Mouse (Mus musculus) hindbrain, embryonic 13.5 days (tissue): ENCODE measurements around the gene Morc4. TPM values are rescaled to one million over a fixed set of nuclear protein-coding genes. Genes with fewer than 3 reads are reported as not detected.

ENCODE experiments used
- ATAC-seq: fragments of 200-750 bp; cut with Nextera tagmentation; 2 replicates; pipeline ENCODE4 v1.8.0; 2017; ENCODE audit warnings: moderate TSS enrichment; ENCODE audit not compliant: low FRiP score
- H3K27ac ChIP-seq: fragments of 300-500 bp; sonication (generic); 2 replicates; pipeline ENCODE4 v1.5.1; 2015; ENCODE audit warnings: inconsistent platforms, mild to moderate bottlenecking, moderate library complexity
- H3K27me3 ChIP-seq: fragments of 300-500 bp; sonication (generic); 2 replicates; pipeline ENCODE4 v1.6.1; 2015; ENCODE audit warnings: mild to moderate bottlenecking, inconsistent platforms
- H3K36me3 ChIP-seq: fragments of 300-500 bp; sonication (generic); 2 replicates; pipeline ENCODE4 v1.6.1; 2015; ENCODE audit warnings: mild to moderate bottlenecking, inconsistent platforms
- H3K4me1 ChIP-seq: fragments of 300-500 bp; sonication (generic); replicated peaks from 2 replicates; pipeline ENCODE4 v1.6.1; 2015; ENCODE audit warnings: inconsistent platforms
- H3K4me2 ChIP-seq: fragments of 300-500 bp; sonication (generic); 2 replicates; pipeline ENCODE4 v1.6.1; 2015; ENCODE audit warnings: inconsistent platforms, mild to moderate bottlenecking, moderate library complexity
- H3K4me3 ChIP-seq: fragments of 300-500 bp; sonication (generic); 2 replicates; pipeline ENCODE4 v1.5.1; 2015; ENCODE audit warnings: mild to moderate bottlenecking, inconsistent platforms
- H3K9ac ChIP-seq: fragments of 300-500 bp; sonication (generic); 2 replicates; pipeline ENCODE4 v1.6.1; 2015; ENCODE audit warnings: mild to moderate bottlenecking, inconsistent platforms
- H3K9me3 ChIP-seq: fragments of 300-500 bp; sonication (generic); 2 replicates; pipeline ENCODE4 v1.6.1; 2016; ENCODE audit warnings: inconsistent platforms
- WGBS: fragments of 180-500 bp; shearing (Covaris S2); methylation state at CpG from one replicate; pipeline ENCODE4 v1.1.7; 2015; 5-methylcytosine and 5-hydroxymethylcytosine counted together
- polyA plus RNA-seq: library from polyadenylated mRNA; unstranded; fragments of >200 nt; fragmentation: Nextera tagmentation; extraction: Ambion mirVana; gene quantifications from 2 replicates; pipeline ENCODE4 v1.2.1, GENCODE M21; 2015

Morc4 gene
- polyA plus RNA-seq, 1 experiment from 2014 or later, result 4.4 TPM

DNA sequence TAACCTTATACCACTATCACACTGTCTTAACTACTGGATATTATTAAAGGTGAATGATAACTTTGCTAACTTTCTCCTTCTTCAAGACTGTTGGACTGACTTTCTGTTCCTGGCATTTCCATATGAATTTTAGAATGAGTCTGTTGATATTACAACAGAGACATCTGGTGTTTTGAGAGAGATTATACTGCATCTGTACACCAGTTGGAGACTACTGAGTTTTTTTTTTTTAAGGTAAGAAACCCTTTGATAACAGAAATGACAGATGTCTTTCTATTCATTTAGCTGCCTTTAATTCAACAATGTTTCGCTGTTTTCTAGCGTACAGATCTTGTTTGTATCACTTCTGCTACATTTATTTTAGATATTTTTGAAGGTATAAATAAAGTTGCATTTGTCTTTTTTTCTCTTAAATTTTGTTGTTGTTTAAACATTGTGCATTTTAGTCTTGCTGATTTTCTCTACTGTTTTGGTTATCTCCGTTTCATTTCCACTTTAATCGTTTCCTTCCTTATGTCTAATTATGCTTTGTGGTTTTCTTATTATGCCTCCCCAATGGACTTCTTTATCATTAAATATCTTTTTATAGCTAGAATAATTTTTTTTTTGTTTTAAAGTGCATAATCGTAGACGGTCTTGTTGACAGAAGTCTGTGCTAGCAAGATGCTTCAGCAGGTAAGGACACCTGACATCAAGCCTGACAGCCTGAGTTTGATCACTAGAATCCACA, 42.9 kb downstream of the Morc4 start:
- ATAC-seq, result no peak
- no peak overlapping the region for H3K4me3 ChIP-seq
- H3K9ac ChIP-seq, result no peak overlapping the region
- H3K4me2 ChIP-seq, result no peak overlapping the region
- WGBS, result 94% methylated on average over 6 of the region's 6 CpGs
- 0 out of 2 replicates have a peak, but pooled peaks cover 6% of the 10 kb centered on the region for H3K36me3 ChIP-seq
- H3K27me3 ChIP-seq, result no peaks in the 10 kb centered on the region
- no peak overlapping the region for H3K27ac ChIP-seq
- no peaks in the 10 kb centered on the region for H3K4me1 ChIP-seq
- H3K9me3 ChIP-seq, result no peaks in the 10 kb centered on the region

DNA sequence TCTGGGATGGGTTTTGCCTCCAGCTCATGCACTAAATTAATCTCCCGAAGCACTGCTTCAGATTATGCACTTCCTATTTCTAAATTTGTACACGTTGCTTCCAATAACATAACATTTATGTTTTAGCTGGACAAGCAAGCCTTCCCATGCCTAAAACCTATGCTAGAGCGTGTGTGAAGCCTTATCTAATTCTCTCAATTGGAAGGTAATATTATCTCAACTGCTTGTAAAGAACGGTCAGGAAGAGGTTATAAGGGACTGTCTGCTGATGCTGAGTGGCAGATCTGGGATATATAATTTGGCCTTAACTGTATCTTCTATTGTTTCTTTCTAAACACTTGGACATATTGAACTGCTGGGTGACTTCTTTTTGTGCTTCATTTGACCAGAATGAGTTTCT, 44.6 kb downstream of the Morc4 start:
- Histone ChIP-seq H3K9ac (no peak overlapping the region), H3K9me3 (no peaks in the 10 kb centered on the region), H3K27me3 (no peaks in the 10 kb centered on the region; the same call in 1 of the 2 replicates), H3K27ac (no peak overlapping the region), H3K4me2 (no peak overlapping the region), H3K36me3 (0 out of 2 replicates have a peak, but pooled peaks cover 14% of the 10 kb centered on the region), H3K4me1 (no peaks in the 10 kb centered on the region), H3K4me3 (no peak overlapping the region)
- no peak for ATAC-seq
- 88% methylated on average over 4 of the region's 4 CpGs for WGBS

DNA sequence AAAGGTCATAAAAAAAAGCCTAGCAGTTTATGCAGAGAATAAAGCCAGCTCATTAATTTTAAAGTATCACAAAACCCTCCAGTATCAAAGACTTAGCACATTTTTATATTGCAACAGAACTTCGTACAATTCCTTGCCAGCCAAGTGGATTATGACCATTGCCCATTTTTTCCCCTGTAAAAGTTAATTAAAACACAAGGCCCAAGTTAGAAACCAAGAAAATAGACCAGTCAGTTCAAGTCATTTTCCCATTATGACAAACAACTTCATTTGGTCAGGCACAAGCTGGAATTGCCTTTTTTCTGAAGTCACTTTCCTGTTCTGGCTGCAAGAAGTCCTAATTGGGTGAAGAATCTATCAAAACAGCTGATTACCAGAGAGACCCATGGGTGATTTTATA, 46.1 kb downstream of the Morc4 start:
- Histone ChIP-seq H3K9me3 (no peaks in the 10 kb centered on the region), H3K27me3 (no peaks in the 10 kb centered on the region; the same call in 1 of the 2 replicates), H3K4me2 (no peak overlapping the region), H3K9ac (no peak overlapping the region), H3K4me3 (no peak overlapping the region), H3K27ac (no peak overlapping the region), H3K4me1 (no peaks in the 10 kb centered on the region), H3K36me3 (0 out of 2 replicates have a peak, but pooled peaks cover 14% of the 10 kb centered on the region)
- WGBS, result 88% methylated on average over 1 of the region's 1 CpGs
- ATAC-seq, result no peak

DNA sequence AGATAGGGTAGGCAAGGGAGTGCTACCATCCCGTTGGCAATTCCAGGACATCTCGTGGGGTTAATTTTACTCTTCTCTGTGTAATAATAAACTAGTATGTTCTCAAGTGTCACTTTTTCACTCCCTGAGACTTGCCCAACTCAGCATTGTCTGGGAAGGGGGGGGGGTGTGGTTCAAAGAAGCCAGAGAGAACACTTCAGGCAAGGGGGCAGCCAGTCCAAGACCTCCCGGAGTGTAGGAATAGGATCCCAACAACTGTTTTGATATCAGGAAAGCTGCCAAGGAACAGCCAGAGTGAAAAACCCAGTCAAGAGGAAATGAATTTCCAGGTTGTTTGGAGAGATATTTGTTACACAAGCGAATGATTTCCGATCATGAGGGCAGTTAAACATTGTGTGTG, 56.3 kb downstream of the Morc4 start:
- no peak overlapping the region for H3K9ac ChIP-seq
- H3K9me3 ChIP-seq, result no peaks in the 10 kb centered on the region
- no peak overlapping the region for H3K4me3 ChIP-seq
- no peak overlapping the region for H3K27ac ChIP-seq
- no peaks in the 10 kb centered on the region for H3K36me3 ChIP-seq
- H3K27me3 ChIP-seq, result peaks cover 18% of the 10 kb centered on the region; the same call in 1 of the 2 replicates
- ATAC-seq, result no peak
- H3K4me1 ChIP-seq, result no peaks in the 10 kb centered on the region
- H3K4me2 ChIP-seq, result no peak overlapping the region
- 83% methylated on average over 5 of the region's 5 CpGs for WGBS

DNA sequence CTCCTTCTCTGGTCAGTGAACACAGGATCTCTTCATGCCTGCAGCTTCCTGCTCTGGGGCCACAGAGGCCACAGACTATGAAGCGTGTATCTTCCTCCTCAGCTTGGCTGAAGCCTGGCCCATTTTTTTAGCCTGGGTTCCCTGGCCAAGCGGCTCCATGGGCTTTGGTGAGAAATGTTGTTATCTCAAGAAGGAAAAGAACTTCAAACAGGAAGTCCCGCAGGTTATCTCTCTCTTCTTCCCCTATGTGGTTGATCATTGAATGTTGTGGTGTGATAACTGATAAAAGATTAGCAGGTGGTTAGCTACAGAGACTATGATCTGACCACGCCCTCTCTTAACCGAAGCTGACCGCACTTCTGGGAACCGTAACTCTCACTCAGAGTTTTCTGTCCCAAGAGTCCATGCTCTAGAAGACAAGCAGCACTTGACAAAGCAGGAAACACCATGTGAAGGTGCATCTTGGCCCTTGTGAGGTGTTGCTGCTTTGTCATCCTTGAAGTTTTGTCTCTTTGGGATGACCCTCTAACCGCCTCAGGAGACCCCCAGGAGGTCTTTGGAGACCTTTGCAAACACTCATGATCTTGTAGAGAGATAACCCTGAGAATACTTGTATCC, 57.4 kb downstream of the Morc4 start:
- Histone ChIP-seq H3K36me3 (no peaks in the 10 kb centered on the region), H3K9ac (no peak overlapping the region), H3K4me1 (no peaks in the 10 kb centered on the region), H3K4me3 (no peak overlapping the region), H3K27me3 (peaks cover 26% of the 10 kb centered on the region; the same call in 1 of the 2 replicates), H3K4me2 (no peak overlapping the region), H3K9me3 (no peaks in the 10 kb centered on the region), H3K27ac (no peak overlapping the region)
- ATAC-seq, result no peak
- WGBS, result 92% methylated on average over 8 of the region's 8 CpGs

DNA sequence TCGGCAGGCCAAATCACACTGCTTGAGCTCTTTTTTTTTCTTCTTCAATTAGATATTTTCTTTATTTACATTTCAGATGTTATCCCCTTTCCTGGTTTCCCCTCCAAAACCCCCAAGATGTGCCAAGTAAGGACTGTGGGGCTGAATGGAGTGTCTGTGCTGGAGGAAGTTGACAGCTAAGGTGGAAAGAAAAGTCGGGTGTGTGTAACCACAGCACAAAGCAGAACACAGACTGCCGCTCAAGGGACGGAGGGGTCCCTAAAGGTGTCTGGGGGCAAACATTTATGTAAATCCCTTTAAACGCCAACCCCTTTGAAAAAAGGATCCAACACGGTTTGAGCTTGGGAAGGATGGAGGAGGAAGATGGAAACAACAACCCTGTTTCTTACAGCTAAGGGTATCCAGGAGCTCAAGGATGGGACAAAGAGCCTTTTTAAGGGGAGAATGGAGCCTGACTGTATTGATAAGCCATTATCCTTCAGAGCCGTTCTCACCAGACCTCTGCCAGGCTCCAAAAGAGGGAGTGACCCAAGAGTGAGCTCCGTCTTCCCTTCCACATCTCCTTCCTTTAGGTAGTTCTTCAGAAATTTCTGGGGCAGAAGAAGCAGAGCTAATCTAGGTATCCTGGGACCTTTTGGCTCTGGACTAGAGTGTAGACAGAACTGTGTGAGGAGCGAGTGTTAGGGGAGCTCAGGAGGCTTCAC, 58.0 kb downstream of the Morc4 start:
- no peaks in the 10 kb centered on the region for H3K9me3 ChIP-seq
- peaks cover 26% of the 10 kb centered on the region; the same call in 1 of the 2 replicates for H3K27me3 ChIP-seq
- no peaks in the 10 kb centered on the region for H3K4me1 ChIP-seq
- H3K4me2 ChIP-seq, result no peak overlapping the region
- WGBS, result 70% methylated on average over 9 of the region's 9 CpGs
- H3K36me3 ChIP-seq, result no peaks in the 10 kb centered on the region
- no peak for ATAC-seq
- no peak overlapping the region for H3K27ac ChIP-seq
- no peak overlapping the region for H3K4me3 ChIP-seq
- H3K9ac ChIP-seq, result no peak overlapping the region

DNA sequence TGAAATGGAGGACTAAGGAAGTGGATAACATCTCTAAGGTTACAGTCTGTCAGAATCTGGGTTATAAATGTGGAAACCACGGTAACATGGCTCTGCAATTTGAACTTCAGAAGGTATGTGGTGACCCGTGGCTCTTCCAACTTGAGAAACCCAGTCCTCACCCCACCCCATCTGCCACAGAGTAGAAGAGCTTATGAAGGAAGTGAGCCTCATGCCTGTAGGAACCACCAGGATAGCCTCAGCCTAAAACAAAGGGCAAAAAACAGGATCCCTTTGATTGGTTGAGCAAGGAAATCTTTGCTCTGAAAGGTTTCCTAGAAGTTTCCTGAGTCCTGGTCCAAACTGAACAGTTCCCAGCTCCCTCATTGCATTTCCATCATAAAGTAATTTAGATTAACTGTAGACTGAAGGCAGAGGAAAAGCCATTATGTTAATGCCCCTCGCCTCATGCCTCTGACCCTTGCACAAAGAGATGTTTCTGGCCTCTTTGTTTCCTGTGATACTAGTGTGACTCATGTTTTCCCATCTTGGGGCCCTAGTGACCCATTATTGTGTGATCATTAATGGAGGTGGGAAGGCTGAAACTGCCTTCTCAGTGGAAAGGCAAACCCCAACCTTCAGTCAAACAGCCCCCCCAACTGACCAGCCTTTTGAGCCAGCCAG, 58.7 kb downstream of the Morc4 start:
- Histone ChIP-seq H3K27ac (no peak overlapping the region), H3K9ac (no peak overlapping the region), H3K9me3 (no peaks in the 10 kb centered on the region), H3K4me3 (no peak overlapping the region), H3K4me1 (no peaks in the 10 kb centered on the region), H3K27me3 (peaks cover 26% of the 10 kb centered on the region; the same call in 1 of the 2 replicates), H3K4me2 (no peak overlapping the region), H3K36me3 (no peaks in the 10 kb centered on the region)
- ATAC-seq, result no peak
- WGBS, result 68% methylated on average over 3 of the region's 3 CpGs

DNA sequence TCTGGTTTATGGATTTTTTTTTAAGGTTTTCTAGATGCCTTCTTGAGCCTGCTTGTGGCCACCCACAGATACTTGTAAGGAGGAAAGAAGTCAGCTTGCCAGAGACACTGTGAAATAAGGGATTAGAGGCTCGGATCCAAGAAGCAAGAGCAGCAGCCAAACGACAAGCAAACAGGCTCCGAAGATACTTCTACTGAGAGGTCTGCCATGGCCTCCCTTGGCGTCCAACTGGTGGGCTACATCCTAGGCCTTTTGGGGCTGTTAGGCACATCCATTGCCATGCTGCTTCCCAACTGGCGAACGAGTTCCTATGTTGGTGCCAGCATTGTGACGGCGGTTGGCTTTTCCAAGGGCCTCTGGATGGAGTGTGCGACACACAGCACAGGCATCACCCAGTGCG, 63.0 kb downstream of the Morc4 start:
- Histone ChIP-seq H3K9ac (no peak overlapping the region), H3K9me3 (no peaks in the 10 kb centered on the region), H3K4me3 (no peak overlapping the region), H3K27ac (no peak overlapping the region), H3K36me3 (no peaks in the 10 kb centered on the region), H3K27me3 (peaks cover 16% of the 10 kb centered on the region; the same call in 1 of the 2 replicates), H3K4me2 (no peak overlapping the region), H3K4me1 (no peaks in the 10 kb centered on the region)
- 87% methylated on average over 10 of the region's 10 CpGs for WGBS
- ATAC-seq, result no peak

DNA sequence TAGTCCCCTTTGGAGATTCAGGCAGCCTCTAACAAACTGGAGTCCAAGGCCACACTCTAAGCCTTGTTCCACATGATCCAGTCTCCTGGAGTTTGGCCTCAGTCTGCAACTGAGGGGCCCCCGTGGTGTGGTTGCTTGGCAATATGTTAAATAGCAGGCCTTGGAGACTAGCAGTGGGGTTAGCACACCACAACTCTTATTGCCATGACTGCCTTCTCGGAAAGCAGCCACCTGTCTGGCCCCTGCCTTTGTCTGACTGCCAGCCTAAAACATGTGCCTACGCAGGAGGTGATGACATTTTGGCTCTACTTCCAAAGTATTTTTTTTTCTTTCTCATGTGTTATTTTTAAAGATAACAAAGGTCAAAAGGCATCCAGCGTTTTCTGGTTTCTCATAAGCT, 63.4 kb downstream of the Morc4 start:
- 0 out of 2 replicates have a peak, but pooled peaks have one; percentile 52 for ATAC-seq
- Histone ChIP-seq H3K27me3 (peaks cover 16% of the 10 kb centered on the region; the same call in 1 of the 2 replicates), H3K9me3 (no peaks in the 10 kb centered on the region), H3K4me3 (no peak overlapping the region), H3K9ac (no peak overlapping the region), H3K4me1 (no peaks in the 10 kb centered on the region), H3K4me2 (no peak overlapping the region), H3K27ac (no peak overlapping the region), H3K36me3 (no peaks in the 10 kb centered on the region)
- 45% methylated on average over 4 of the region's 4 CpGs for WGBS

DNA sequence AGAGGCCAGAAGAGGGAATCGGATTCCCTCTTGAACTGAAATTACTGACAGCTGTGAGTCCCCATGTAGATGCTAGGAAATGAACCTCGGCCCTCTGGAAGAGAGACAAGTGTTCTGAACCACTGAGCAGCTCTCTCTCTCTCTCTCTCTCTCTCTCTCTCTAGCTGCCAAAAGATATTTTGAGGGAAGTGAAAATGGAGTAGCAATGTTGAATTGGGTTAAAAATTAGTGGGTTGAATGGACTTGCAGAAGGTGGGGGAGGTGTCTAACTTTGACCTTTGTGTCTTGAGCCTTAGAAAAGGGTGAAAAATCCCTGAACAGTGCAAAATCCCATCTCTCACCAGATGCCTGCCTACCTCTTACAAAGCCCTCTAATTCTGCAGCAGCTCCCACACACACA, 64.1 kb downstream of the Morc4 start:
- Histone ChIP-seq H3K4me3 (no peak overlapping the region), H3K4me2 (no peak overlapping the region), H3K4me1 (no peaks in the 10 kb centered on the region), H3K9ac (no peak overlapping the region), H3K27me3 (peaks cover 16% of the 10 kb centered on the region; the same call in 1 of the 2 replicates), H3K9me3 (no peaks in the 10 kb centered on the region), H3K36me3 (no peaks in the 10 kb centered on the region), H3K27ac (no peak overlapping the region)
- WGBS, result 87% methylated on average over 2 of the region's 2 CpGs
- no peak for ATAC-seq

DNA sequence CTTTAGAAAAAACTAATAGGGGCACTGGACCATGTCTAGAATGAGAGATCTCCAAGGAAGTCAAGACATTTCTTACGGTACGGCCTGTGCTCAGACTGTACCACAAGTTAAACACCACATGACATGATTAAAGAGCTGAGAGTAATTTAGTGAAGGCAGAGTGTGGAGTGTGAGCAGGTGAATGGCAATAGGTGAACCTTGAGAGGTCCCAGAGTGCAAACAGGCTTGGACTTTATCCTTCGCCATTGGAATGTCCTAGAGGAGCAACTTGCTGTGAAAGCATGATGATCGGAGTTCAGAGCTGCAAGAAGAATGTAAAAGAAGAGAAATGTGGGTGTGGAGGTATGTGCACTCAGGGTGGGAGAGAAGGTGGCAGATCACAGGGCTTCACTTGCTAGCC, 65.6 kb downstream of the Morc4 start:
- Histone ChIP-seq H3K27ac (no peak overlapping the region), H3K27me3 (peaks cover 16% of the 10 kb centered on the region; the same call in 1 of the 2 replicates), H3K4me3 (no peak overlapping the region), H3K9ac (no peak overlapping the region), H3K9me3 (no peaks in the 10 kb centered on the region), H3K36me3 (no peaks in the 10 kb centered on the region), H3K4me2 (no peak overlapping the region), H3K4me1 (no peaks in the 10 kb centered on the region)
- ATAC-seq, result no peak
- 88% methylated on average over 4 of the region's 4 CpGs for whole genome bisulfite sequencing

DNA sequence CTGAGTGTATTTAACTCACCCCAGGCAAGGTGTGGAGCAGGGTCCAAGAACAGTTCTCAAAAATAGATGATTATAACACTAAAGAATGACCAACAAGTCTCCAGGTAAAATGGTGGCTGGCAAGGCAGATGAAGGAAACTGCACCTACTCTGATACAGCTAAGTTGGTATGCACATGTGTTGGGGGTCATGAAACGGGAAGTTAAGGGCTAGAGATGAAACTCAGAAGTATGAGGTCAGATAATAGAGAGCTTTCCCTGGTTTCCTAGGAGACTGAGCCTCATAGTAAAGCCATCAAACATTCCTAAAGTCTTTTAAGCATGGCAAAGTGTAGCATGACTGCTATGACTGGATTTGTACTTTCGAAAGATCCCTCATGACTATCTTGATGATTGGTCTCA, 68.4 kb downstream of the Morc4 start:
- no peak overlapping the region for H3K4me2 ChIP-seq
- peaks cover 4% of the 10 kb centered on the region; the same call in 1 of the 2 replicates for H3K27me3 ChIP-seq
- H3K4me3 ChIP-seq, result no peak overlapping the region
- no peaks in the 10 kb centered on the region for H3K36me3 ChIP-seq
- no peaks in the 10 kb centered on the region for H3K4me1 ChIP-seq
- ATAC-seq, result no peak
- H3K27ac ChIP-seq, result no peak overlapping the region
- no peaks in the 10 kb centered on the region for H3K9me3 ChIP-seq
- H3K9ac ChIP-seq, result no peak overlapping the region
- WGBS, result 86% methylated on average over 2 of the region's 2 CpGs
